Mouse (Mus musculus) CH12.LX (cell line): Measurements from ENCODE around the gene Fbxw4.

ENCODE experiments used
- BHLHE40 ChIP-seq: IDR thresholded peaks from 2 replicates; pipeline ENCODE4 v1.6.1; 2011; ENCODE audit warnings: mild to moderate bottlenecking, low read depth, low read length, improper control_type of control experiment
- CHD2 ChIP-seq: IDR thresholded peaks from 2 replicates; pipeline ENCODE4 v1.6.1; 2011; ENCODE audit warnings: low read length, improper control_type of control experiment
- CTCF ChIP-seq, 2 experiments: IDR thresholded peaks in 1 of 2; conservative IDR thresholded peaks in 1 of 2; 2 replicates each; pipeline ENCODE4 v1.5.1; 2011 to 2012; ENCODE audit warnings: low read depth in 2 of 2, low read length in 2 of 2, improper control_type of control experiment in 1 of 2, inconsistent platforms in 1 of 2, mild to moderate bottlenecking in 1 of 2, moderate library complexity in 1 of 2
- MAX ChIP-seq: IDR thresholded peaks from 2 replicates; pipeline ENCODE4 v1.6.1; 2011; ENCODE audit warnings: low read length, improper control_type of control experiment
- MXI1 ChIP-seq: IDR thresholded peaks from 2 replicates; pipeline ENCODE4 v1.6.1; 2011; ENCODE audit warnings: mild to moderate bottlenecking, low read depth, low read length, improper control_type of control experiment
- NRF1 ChIP-seq: IDR thresholded peaks from 2 replicates; pipeline ENCODE4 v1.6.1; 2014; ENCODE audit warnings: low read depth, mild to moderate bottlenecking, inconsistent platforms, low read length, improper control_type of control experiment, moderate library complexity
- POLR2A ChIP-seq: IDR thresholded peaks from 2 replicates; pipeline ENCODE4 v1.6.1; 2011; ENCODE audit warnings: low read depth, mild to moderate bottlenecking, improper control_type of control experiment, low read length
- TCF12 ChIP-seq: IDR thresholded peaks from 2 replicates; pipeline ENCODE4 v1.6.1; 2014; ENCODE audit warnings: low read depth, mild to moderate bottlenecking, inconsistent platforms, low read length, improper control_type of control experiment
- UBTF ChIP-seq: IDR thresholded peaks from 2 replicates; pipeline ENCODE4 v1.6.1; 2012; ENCODE audit warnings: low read depth, mild to moderate bottlenecking, inconsistent platforms, low read length, improper control_type of control experiment, moderate library complexity

GRCm38 (mm10) chr19:45537505-45537904 is 122.6 kb downstream of the Fbxw4 start:
- TF ChIP-seq MAX (0 out of 2 replicates have a peak, but pooled peaks have one; percentile 27), CTCF (conservative IDR thresholded peaks at IDR 0.05 in 1 of 2, IDR thresholded peaks at IDR 0.05 in 1 of 2; ENCODE audit: low read depth in 2 of 2, low read length in 2 of 2) (peak; percentile 72 to 79), POLR2A (no peak), NRF1 (no peak), CHD2 (no peak), TCF12 (no peak), UBTF (no peak), MXI1 (no peak), BHLHE40 (no peak)
